Mouse (Mus musculus): ENCODE results near the gene Dner.

Gene Dner

DNA sequence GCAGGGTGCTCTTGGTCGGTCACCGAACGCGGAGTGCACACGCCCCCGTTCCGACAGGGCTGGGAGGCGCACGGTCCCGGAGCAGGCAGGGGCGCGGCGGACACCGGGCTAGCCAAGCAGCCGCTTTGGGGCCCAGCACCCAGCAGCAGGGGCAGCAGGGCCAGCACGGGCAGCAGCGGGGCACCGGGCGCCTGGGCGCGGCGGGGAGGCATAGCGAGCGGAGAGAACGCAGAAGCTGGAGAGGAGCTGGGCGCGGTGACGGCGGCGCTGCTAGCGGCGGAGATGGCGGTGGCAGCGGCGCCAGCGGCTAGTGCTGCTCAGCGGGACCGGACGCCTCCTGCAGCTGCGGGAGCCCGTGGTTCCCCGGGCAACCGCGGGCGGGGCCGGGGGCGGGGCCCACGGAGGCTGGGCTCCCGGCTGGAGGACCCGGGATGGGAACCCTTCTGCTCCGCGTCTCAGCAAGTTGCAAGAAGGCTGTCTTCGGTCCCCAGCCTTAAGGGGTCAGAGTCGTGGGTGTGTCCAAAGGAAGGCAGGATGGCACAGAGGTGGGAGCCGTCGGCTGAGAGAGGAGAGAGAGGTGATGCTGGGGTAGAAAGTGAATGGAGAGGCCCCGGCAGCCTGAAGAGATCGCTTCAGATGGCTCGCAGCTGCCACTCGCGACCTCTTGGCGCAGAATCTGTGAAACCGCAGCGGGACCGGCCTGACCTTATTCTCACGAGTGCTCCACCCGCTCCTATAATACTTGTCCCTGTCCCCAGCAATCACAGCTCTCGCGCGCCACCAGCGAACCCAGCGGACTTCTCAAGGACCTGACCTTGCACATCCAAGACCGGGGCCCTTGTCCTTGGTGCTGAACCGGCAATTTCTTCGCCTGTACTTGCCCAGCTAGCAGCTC, at the start of gene Dner:
TSS of gene Dner (minus strand) at position 705 of the 895 bp plus-strand sequence.
- peak; percentile 41 for DNase-seq (ENCODE audit: low read depth, low spot score)

DNA sequence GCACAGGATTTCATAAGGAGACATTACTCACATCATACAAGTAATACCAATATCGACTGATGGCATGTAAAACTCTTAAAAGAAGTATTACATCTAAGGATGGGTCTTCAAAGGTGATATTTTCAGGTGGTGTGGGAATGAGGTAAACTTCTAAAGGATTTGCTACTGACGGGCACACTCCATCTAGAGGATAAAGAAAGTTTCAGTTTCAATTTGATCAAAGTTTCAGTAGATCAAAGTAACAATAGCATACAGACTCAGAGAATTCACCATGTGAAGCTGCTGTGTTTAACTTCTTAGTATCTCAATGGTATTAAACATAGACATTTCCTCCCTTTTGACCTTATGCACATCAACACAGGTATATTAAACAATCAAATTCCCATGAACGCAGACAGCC, 46.1 kb upstream of the Dner start:
- no peak for DNase-seq (ENCODE audit: low read depth, low spot score)

DNA sequence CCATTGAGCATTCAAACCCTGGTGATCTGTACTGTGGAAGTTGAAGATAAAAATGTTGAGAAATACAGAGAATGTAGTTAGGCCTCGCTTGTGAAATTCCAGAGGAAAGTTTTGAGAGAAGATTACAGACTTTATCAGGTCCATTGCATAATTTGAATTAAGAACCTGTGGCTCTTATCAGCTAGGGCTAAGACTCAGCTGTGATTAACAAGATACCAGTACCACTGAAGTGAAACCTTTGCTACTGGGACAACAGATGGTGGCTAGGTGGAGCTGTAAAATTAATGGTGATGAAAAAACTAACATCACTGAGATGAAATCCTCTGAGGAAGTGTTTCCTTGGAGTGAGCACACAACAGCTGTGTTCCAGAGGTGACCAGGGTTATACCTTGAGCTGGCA, 44.1 kb upstream of the Dner start:
- DNase-seq (ENCODE audit: low read depth, low spot score), result no peak

DNA sequence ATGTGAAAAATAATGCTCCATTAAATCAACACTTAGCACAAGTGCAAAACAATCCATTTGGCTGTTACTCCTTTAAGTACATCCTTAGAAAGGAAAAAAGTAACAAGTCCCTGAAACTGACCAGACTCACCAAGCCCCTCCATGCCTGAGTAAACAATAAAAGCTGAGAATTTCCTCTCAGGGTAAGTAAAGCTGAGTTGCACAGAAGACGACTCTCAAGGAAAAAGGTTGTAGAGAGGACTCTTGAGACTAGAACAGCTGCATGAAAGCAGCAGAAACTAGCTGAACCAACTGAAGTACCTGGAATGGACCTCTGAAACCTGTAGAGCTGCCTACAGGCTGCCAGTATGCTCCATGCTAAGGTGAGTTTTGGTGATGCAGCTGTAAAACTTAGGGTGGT, 41.1 kb upstream of the Dner start:
- no peak for DNase-seq (ENCODE audit: low read depth, low spot score)

DNA sequence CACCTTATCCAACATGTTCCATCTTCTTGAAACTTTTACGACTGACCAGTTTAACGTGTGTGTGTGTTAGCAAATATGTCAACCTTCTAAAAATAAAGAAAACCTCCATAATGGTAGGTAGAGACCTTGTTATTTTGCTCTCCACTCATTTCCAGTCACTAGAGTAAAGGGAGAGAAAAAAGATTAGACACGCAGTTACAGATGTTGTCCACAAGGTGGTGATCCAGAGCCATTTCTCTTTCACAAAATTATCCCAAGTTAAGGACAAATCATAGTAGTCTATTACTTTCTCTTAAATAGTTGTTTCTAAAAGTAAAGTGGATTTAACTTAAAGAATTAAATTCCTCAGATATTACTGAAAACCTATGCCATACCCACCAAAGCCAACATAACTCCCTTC, 37.8 kb upstream of the Dner start:
- DNase-seq (ENCODE audit: low read depth, low spot score), result no peak

DNA sequence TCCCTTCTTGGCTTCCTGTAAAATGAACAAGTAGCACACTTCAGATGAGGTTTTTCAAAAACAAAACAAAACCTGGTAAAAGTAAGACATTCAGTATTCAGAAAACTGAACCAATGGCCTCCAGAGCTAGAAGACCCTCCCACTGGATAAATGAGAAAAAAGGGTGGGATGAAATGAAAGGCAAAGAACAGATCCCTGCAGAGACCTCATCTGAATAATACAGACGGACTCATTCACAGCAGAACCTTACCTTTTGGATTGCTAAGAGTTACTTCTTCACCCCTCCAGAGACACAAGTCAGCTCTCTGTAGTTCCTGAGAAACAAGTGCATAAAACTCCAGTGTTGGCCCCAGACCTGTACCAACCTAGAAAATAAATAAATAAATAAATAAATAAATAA, 35.7 kb upstream of the Dner start:
- no peak for DNase-seq (ENCODE audit: low read depth, low spot score)

DNA sequence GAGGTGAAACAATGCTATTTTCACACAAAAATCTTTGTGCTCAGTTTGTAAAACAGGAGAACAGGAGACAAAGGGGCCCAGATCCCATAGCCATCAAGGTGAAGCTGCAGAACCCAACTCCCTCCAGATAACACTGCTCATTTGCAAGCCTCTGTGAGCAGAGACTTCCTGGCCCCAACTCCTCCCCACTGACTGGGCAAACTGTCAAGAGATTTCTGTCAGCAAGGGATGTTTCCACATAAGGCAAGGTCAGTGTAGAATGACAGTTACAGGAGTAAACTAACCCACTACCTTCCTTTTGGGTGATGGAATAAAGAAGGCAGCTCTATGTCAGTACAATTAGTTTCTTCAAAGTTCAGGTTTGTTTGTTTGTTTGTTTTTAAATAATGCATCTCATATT, 26.8 kb upstream of the Dner start:
- DNase-seq (ENCODE audit: low read depth, low spot score), result no peak

DNA sequence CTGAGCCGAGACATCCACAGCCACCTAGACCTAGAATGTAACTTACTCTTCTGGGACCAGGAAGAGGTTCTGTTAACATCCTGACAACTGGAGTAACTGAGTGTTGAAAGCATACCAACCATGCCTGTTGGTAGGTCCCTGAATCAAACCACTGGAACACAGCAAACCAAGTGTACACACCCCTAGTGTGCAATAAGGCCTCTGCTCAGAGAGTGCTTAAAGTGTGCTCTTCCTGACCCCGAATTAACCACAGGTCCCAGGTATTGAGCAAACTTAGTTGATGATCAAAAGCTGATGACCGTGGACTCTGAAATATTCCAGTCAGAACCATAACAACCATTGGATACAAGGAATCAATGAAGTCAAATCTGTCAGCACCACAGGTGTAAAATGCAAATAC, 26.4 kb upstream of the Dner start:
- DNase-seq (ENCODE audit: low read depth, low spot score), result no peak

DNA sequence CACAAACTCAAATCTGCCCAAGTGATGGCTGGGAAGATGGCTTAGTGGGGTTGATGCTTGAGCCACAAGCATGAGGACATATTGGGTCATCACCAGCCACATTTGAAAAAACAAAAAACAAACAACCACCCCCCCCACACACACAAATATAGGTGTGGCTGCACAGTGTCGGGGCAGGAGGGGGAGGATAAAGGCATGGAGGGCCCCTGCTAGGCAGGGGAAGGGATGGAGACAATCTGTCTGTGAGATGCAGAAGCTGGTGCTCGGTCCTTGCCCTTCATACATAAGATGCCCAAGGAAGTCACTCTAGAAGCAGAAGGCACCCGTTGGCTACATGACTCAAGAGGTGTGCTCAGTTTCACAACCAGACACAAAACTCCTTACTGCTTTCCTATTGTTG, 25.9 kb upstream of the Dner start:
- no peak for DNase-seq (ENCODE audit: low read depth, low spot score)

DNA sequence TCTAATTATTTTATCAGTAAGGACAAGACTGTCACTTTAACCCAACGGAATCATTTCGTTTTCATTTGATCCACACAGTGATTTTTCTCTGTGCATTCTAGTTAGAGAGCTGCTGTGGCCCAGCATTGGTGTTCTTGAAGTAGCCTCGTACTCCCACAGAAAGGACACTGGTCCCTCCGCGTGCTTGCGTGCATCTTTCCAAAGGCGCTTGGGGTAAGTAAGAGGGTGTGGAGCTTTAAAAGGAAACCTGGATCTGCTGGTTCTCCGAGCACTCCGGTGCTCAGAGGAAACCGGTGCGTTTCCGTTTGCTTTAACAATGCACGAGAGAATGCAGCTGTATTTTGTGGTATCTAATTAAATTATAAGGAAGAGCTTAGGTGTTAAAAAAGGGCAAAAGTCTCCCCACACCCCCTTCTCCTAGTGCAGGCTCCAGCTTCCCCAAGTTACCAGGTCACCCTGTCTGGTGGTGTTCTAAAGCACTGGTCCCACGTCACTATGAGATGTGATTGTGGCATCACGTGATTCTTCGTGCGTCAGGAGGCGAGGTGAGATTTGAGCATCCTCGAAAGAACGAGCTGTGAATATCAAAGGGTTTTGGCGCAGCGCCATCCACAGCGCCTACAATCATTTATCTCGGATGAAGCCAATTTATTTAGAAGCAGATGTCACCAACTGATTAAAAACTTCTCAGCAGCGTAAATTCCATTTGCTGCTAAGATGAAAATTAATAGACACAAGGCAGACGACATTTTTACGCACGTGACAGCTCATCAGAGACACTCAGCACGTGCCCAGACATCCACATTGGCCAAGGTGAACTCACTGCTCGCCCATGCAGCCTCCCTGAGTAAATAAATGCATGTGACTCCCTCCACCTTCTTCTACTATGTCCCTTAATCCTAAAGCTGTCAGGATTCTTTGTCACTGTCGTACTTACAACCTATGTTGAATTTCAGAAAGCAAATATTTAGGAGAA, 14.1 kb upstream of the Dner start:
- no peak for DNase-seq (ENCODE audit: low read depth, low spot score)

DNA sequence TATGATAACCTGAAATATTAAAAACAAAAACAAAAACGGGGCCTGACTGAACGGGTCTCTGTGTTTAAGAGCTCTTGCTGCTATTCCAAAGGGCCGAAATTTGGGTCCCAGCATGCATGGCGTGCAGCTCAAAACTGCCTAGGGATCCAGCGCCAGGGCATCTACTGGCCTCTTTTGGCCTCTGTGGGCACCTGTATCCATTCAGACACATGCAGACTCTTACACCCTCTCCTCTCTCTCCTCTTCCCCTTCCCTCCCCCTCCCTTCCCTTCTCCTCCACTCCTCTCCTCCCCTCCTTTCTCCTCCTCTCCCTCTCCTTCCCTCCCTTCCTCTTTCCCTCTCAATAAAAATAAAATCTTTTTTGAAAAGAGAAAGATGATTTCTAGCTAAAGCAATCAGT, 13.4 kb upstream of the Dner start:
- no peak for DNase-seq (ENCODE audit: low read depth, low spot score)

DNA sequence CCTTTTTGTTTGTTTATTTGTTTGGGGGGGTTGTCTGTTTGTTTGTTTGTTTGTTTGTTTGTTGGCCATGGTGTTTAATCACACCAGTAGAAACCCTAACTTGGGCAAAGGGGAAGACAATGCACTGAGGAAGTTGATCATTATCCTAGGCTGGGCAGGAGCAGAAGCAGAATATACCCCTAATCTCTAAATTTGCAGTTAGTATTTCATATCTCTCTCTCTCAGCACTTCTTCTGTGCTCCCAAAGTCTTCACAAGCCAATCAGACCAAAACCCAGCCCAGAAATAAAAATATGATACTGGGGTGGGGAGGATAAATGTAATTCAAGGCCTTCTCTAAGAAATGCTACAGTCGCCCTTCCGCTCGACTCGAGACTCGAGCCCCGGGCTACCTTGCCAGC, 4.2 kb upstream of the Dner start:
- DNase-seq (ENCODE audit: low read depth, low spot score), result no peak

DNA sequence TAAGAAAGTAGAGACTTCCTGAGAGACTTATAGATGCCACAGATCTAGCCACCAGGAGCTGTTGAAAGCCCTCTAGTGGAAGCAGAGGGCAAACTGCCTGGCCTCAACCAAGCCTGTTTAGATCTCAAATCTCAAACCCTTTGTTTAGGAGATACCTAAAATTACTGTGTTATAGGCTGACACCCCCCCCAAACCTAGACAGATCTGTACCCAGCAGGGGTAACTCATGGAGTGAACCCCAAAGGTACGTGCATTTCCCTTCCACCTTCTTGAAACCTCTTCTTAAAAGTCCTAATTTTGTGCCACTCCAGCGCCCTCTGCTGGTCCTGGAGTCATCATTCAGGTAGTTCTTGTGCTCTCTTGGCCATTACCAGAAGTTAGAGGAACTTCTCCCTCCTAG, 1.1 kb upstream of the Dner start:
- DNase-seq (ENCODE audit: low read depth, low spot score), result peak; percentile 69

DNA sequence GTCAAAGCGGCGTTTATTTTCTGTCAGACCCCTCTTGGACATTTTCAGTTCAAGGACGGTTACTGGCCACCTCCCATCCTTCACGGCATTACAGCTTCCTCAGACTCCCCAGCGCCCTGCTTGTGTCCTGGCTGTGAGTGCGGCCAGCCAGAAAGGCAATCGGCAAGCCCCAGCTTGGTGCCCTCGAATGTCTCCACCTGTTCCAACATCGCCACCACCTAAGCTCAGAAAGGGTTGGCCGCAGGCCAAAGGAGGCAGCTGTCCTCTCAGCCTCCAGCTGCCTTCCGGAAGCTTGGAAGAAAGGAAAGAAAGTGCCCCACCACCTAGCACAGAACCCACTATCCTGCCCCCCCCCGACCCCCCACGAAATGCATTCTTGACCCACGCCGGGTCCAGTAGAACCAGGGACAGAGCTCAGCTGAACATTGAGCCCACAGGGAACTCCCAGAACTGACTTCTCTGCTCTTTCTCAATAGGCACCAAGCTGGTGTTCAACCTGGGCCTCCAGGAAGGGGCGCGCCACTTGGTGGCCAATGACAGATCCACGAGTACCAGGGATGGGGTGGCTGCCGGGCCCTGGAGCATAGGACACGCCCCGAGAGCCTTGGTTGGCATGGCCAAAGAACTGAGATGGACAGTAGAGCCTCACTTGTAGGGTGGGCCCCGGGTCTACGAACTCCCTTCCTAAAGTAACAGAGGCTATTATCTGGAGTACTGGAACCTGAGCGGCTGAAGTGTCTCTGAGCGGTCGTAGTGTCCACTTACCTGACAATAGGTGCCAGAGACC, 1.1 kb downstream of the Dner start:
- DNase-seq (ENCODE audit: low read depth, low spot score), result no peak

DNA sequence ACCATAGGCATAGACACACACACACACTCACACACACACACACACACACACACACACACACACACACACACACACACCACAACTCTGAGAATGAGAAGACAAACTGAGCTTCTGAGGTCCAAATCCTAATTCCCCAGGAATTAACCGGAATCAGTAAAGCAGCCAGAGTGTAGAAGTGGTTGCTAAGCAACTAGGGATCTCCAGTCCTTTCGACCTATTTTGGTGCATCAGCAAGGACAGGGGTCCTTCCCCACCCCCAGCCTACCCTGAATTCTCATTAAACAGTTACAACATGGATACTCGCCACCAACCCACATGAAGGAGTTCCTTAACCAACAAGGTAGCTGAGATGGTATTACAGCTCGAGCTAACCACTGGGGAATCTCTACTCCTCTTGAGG, 18.1 kb downstream of the Dner start:
- no peak for DNase-seq (ENCODE audit: low read depth, low spot score)

DNA sequence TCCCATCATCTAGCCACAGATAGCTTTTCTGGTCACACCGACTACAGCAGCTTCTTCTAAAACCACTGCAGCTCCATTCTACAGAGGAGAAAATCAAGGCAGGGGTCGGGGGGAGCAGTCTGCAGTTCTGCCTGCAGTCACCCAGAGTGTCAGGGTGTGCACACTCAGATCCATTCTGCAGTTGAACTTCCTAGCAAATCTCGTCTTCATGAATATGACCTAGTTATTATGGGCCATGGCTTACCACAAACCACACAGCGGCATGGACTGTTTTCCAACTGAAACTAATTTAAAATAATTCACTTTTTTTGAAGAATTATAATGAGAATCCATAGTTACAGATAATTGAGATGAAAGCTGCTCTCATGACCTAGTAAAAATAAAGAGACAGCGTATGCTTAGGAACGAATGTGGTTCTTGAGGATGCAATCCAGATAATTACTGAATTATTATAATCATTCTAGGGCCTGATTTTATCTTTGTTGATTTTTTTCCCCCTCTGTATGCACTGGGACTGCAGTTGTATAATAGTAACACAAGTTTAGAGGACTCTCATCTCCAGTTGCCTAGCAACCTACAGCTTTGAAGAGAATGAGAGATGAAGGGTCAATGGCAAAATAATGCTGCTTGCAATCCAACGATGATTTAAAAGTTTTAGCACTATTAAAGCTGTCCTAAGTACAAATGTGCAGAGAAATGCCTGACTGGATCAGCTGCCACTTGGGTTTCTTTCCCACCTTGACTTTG, 27.7 kb downstream of the Dner start:
- DNase-seq (ENCODE audit: low read depth, low spot score), result no peak

DNA sequence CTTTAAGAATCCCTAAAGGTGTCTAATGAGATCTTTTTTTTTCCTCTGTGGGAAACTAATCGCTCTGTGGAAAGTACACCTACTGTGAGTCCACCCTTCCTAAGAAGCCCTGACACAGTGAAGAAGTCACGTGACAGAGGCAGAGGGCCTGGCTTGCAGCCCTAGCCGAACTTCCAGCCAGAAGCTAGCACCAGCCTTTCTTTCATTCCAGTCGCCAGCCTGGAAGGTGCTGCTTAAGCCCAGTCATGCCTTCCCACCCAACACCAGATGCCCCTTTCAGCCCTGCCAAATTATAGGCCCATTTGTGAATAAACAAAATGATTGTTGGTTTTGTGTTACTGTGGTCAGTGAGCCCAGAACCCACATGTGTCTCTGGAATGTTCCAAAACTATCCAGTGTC, 28.4 kb downstream of the Dner start:
- no peak for DNase-seq (ENCODE audit: low read depth, low spot score)

DNA sequence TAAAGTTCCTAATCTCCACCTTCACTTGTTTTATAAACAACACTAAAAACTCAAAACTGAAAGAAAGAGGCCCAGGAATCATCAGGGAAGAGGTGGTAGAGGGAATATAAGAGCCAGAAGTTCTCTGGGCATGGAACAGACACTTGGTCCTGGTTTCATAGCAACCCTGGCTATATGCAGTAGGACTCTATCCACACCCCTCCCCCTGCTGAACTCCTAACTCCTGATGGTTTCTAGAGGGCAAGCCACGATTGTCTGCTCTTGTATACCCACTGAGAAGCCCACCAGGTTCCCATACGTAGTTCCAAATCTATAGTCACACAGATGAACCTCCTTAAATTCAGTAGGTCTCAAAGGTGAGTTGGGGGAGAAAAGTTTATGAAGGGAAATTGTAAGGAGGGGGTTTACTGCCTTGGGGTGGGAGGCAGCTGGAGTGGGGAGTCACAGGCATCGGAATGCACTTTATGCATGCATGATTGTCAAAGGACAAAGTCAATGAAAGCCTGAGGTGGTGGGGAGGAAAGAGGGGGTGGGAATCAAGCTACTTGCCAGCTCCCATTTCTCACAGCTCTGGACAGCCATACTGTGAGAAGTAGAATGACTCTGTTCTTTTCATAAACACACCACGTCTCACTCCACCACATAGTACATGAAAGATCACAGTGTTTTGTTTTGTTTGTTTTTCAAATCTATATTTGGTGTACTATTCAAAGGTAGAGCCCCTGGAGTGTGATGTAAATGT, 31.5 kb downstream of the Dner start:
- DNase-seq (ENCODE audit: low read depth, low spot score), result no peak

DNA sequence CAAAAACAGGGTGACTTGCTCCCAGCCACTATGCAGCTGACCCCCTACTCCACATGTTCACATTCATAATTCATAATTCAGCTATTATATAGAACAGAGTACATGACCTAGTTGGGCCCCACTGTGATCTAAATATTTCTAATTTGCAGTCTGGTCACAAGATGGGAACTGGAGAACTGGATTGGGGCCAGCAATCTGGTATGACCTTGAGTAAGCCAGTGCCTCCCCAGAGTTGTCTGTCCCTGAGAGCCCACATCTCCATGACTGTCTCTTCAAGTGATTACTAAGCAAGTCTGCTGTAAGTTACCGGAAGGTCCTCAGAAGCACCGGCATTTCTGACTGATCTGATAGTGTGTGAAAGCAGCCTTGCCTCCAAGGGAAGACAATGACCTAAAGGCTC, 49.2 kb downstream of the Dner start:
- DNase-seq (ENCODE audit: low read depth, low spot score), result no peak

DNA sequence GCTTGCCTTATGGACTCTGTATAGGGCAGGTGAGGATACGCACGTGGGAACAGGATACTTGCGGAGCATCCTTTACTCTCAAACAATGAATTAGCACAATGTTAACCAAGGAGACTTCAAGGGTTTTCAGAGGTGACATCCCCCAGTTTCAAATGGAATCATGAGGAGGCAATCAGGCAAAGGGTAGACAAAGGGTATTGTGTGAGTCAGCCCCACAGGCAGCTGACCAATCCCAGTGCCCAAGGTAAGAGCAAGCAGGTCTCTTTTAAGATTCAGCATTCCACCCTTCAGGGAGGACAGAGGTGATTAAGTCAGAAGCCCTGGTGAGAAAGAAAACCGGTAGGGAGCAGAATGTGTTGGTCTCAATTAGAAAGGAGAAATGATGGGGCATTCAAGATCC, 55.6 kb downstream of the Dner start:
- DNase-seq (ENCODE audit: low read depth, low spot score), result no peak

Measured in retina, postnatal 7 days (tissue).